Mouse (Mus musculus) heart, embryonic 12.5 days (tissue): ENCODE measurements at regions not wholly inside any gene's neighbourhood (a gene's known extent, or its start where the extent isn't known, plus 50 kb on each side); places are given as distances from the start of the nearest gene placed in this dataset.
A peak's percentile ranks its signal among the peaks of the same experiment; 100 is the strongest.

ENCODE experiments used
- ATAC-seq: fragments of 200-750 bp; cut with Nextera tagmentation; 2 replicates; pipeline ENCODE4 v1.8.0; 2017; ENCODE audit warnings: moderate TSS enrichment, moderate library complexity; ENCODE audit not compliant: insufficient number of reproducible peaks, low FRiP score
- H3K27ac ChIP-seq: fragments of 300-500 bp; sonication (generic); 2 replicates; pipeline ENCODE4 v1.5.1; 2016; ENCODE audit warnings: mild to moderate bottlenecking, moderate library complexity; ENCODE audit not compliant: poor library complexity, severe bottlenecking
- H3K27me3 ChIP-seq: fragments of 300-500 bp; sonication (generic); replicated peaks from 2 replicates; pipeline ENCODE4 v1.6.1; 2016; ENCODE audit warnings: mild to moderate bottlenecking, moderate library complexity
- H3K36me3 ChIP-seq: fragments of 300-500 bp; sonication (generic); 2 replicates; pipeline ENCODE4 v1.6.1; 2016; ENCODE audit warnings: mild to moderate bottlenecking, moderate library complexity
- H3K4me1 ChIP-seq: fragments of 300-500 bp; sonication (generic); replicated peaks from 2 replicates; pipeline ENCODE4 v1.6.1; 2016; ENCODE audit warnings: mild to moderate bottlenecking
- H3K4me2 ChIP-seq: fragments of 300-500 bp; sonication (generic); 2 replicates; pipeline ENCODE4 v1.6.1; 2016; ENCODE audit warnings: mild to moderate bottlenecking, moderate library complexity
- H3K4me3 ChIP-seq: fragments of 300-500 bp; sonication (generic); 2 replicates; pipeline ENCODE4 v1.5.1; 2016; ENCODE audit warnings: mild to moderate bottlenecking
- H3K9ac ChIP-seq: fragments of 300-500 bp; sonication (generic); 2 replicates; pipeline ENCODE4 v1.6.1; 2016; ENCODE audit warnings: mild to moderate bottlenecking, moderate library complexity
- H3K9me3 ChIP-seq: fragments of 300-500 bp; sonication (generic); replicated peaks from 2 replicates; pipeline ENCODE4 v1.6.1; 2016; ENCODE audit warnings: mild to moderate bottlenecking, moderate library complexity
- WGBS: fragments of 180-500 bp; shearing (Covaris S2); methylation state at CpG from one replicate; pipeline ENCODE4 v1.1.7; 2016; 5-methylcytosine and 5-hydroxymethylcytosine counted together

DNA sequence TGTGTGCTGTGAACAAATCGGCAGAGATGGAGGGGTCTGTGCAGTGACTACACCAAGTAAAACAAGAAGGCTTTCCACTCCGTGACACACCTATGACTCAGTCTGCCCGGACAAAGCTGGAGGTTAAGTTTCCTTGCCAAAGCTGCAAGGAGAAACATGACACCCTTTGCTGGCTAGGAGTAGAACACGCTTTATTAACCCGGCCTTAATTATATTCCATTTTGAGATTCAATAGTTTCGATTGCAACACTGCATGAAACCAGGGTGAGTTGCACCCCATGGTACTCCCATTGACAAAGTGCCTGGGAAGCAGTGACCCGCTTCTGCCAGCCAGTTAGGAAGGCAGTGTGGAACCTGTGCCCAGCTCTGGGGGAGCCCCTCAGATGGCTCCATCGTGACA is 256.2 kb upstream of the Gm26657 start:
- Histone ChIP-seq H3K27ac (no peak overlapping the region), H3K9me3 (no peaks in the 10 kb centered on the region), H3K4me2 (no peak overlapping the region), H3K27me3 (no peaks in the 10 kb centered on the region), H3K4me1 (no peaks in the 10 kb centered on the region), H3K36me3 (no peaks in the 10 kb centered on the region), H3K9ac (no peak overlapping the region), H3K4me3 (no peak overlapping the region)
- WGBS: 77% methylated on average over 8 of the region's 8 CpGs
- ATAC-seq: no peak

DNA sequence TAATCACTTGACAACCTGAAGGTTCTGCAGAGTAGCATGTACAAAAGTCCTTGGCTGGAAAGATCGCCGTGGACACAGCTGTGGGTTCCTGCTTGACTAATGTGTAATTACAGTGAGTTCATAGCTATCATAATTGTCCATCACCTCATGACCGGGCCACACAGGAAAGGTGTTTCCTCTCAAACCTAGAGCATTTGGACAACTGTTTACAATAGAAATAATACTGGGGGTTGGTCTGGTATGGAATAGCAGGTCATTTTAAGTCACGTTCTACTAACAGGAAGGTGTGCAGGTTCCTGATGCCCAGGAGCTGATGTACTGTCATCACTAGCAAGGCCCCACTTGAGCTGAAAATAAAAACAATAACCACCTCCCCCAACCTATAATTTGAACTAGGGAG is 283.1 kb upstream of the Gm26657 start:
- no peak overlapping the region for H3K4me2 ChIP-seq
- no peaks in the 10 kb centered on the region for H3K4me1 ChIP-seq
- H3K27ac ChIP-seq: no peak overlapping the region
- no peak for ATAC-seq
- no peak overlapping the region for H3K9ac ChIP-seq
- H3K27me3 ChIP-seq: no peaks in the 10 kb centered on the region
- H3K9me3 ChIP-seq: no peaks in the 10 kb centered on the region
- no peaks in the 10 kb centered on the region for H3K36me3 ChIP-seq
- WGBS: 77% methylated on average over 4 of the region's 4 CpGs
- no peak overlapping the region for H3K4me3 ChIP-seq

DNA sequence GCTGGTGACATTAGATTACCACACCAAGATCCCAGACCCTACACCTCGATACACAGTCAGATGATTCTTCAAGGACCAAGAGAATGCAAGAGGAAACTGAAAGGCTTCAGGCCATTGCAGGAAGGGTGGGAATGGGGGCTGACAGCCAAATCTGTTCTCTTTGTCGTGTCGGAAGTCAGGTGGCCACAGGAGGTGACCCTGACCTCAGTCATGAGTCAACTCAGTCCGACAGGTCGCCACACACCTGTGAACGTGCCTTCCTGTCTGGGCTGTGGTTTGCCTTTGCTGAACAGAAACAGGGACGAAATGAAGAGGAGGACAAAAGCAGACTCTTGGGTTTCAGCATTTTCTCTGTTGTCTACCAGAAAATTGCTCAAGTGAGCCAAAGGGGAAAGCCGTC is 318.3 kb upstream of the Gm26657 start:
- whole genome bisulfite sequencing: 70% methylated on average over 8 of the region's 8 CpGs
- H3K4me3 ChIP-seq: no peak overlapping the region
- H3K4me2 ChIP-seq: no peak overlapping the region
- no peaks in the 10 kb centered on the region for H3K36me3 ChIP-seq
- H3K27ac ChIP-seq: no peak overlapping the region
- H3K4me1 ChIP-seq: no peaks in the 10 kb centered on the region
- H3K9ac ChIP-seq: no peak overlapping the region
- no peaks in the 10 kb centered on the region for H3K27me3 ChIP-seq
- no peaks in the 10 kb centered on the region for H3K9me3 ChIP-seq
- no peak for ATAC-seq

DNA sequence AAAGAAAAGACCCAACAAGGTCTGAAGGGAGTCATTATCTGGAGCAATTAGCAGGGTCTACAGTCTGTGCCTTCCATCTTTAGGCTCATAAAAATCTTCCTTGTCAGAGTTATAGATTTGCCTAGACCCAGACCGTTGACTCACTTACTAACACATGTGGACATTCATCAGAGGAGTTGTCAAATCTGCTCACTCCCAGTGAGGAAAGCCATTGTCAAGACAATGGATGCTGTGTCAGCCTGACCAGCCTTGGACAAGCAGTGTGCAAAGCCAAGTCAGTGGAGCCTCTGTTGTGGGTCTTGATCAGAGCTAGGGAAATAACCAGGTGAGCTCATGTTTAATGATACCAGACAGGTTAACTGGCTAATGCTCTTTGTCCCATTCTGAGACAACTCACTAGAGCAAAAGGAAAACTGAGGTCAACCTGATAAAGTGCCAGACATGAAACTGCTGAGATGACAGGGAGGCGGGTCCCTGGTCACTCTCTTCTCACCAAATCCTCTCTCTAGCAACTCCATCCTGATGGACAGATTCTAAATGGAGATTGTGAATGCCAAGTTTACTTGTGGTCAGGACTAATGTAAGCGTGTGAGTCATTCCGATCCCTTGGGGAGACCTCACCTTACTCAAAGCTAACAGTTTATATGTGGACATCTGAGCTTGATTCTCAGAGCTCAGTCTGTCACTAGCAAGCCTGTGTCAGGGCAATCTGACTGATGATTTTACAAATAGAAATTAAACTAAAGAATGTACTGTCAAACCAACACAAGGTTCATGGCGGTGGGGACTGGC is 320.6 kb upstream of the Gm26657 start:
- no peaks in the 10 kb centered on the region for H3K4me1 ChIP-seq

DNA sequence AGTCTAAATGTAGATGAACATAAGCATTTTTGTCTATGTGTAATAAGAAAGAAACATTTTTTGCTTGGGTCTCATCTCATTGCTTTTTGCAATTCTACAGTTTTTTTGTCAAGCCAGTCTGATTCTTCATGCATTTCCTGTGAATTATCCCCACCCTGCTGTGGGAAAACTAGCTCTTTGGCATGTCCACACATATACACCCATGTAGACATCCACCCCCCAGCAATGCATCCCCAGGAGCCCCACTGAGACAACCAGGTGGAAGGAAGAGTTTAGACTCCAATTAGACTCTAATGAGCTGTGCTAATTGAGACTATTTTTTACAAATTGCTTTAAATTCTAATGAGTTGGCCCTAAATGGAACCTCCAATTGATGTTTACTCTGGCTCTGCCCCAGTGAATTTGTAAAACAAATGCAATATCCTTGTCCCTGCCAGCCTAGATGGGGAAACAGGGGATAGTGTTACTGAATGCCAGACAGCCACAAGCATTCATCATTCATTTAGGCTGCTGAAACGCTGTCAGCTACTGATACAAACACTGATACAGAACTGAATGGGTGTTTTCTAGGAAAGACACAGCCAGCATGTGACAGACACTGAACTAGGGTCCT is 328.7 kb upstream of the Gm26657 start:
- Histone ChIP-seq H3K27ac (no peak overlapping the region), H3K27me3 (no peaks in the 10 kb centered on the region), H3K4me1 (no peaks in the 10 kb centered on the region), H3K4me3 (no peak overlapping the region), H3K9ac (no peak overlapping the region), H3K9me3 (no peaks in the 10 kb centered on the region), H3K36me3 (no peaks in the 10 kb centered on the region), H3K4me2 (no peak overlapping the region)
- no peak for ATAC-seq
- WGBS: 29% methylated on average over 1 of the region's 1 CpGs

More for the DNA sequence above, 320.6 kb upstream of the Gm26657 start:
- no peak for ATAC-seq
- 76% methylated on average over 5 of the region's 5 CpGs for WGBS
- no peak overlapping the region for H3K27ac ChIP-seq
- H3K27me3 ChIP-seq: no peaks in the 10 kb centered on the region
- no peak overlapping the region for H3K4me3 ChIP-seq
- no peak overlapping the region for H3K9ac ChIP-seq
- no peaks in the 10 kb centered on the region for H3K9me3 ChIP-seq
- H3K4me2 ChIP-seq: no peak overlapping the region
- H3K36me3 ChIP-seq: no peaks in the 10 kb centered on the region

DNA sequence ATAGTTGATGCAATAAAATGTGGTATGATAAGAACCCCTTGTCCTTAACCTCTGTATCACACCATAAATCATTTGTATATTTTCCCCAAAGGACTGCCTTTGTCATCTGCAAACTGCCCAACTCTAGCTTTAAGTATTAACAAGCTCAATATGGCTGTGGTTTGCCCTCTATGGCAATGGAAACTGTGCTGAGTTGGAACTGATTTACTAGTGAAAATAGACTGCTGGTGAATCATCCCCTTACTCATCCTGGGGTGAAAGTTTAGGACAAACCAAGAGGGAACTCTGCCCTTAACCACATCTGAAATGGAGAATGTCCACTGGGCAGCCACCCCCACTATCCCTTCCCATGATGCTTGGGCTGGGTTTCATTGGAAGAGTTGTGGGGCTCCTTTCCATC is 346.1 kb upstream of the Gm26657 start:
- no peak overlapping the region for H3K27ac ChIP-seq
- no peak overlapping the region for H3K4me3 ChIP-seq
- H3K9me3 ChIP-seq: no peaks in the 10 kb centered on the region
- H3K9ac ChIP-seq: no peak overlapping the region
- no peaks in the 10 kb centered on the region for H3K27me3 ChIP-seq
- no peaks in the 10 kb centered on the region for H3K36me3 ChIP-seq
- H3K4me1 ChIP-seq: no peaks in the 10 kb centered on the region
- H3K4me2 ChIP-seq: no peak overlapping the region
- no peak for ATAC-seq

DNA sequence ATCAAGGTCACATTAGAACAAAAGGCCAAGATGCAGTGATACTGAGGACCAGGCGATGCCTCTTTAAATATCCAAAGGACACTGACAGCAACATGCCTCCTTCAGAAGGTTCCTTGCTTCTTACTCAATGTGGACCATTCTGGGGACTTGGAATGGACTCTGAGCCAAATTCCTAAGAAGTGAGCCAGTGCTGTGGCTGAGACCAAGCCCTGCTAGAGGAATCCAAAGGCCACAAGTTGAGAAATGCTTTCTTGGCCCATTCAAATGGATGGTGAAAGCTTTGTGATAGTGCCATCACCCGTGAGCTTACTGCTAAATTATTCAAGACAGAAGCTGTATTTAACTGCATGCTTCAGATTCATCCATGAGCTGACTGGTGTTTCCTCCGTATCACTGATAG is 352.8 kb upstream of the Gm26657 start:
- Histone ChIP-seq H3K9me3 (no peaks in the 10 kb centered on the region), H3K9ac (no peak overlapping the region), H3K4me3 (no peak overlapping the region), H3K4me1 (no peaks in the 10 kb centered on the region), H3K27me3 (no peaks in the 10 kb centered on the region), H3K36me3 (no peaks in the 10 kb centered on the region), H3K4me2 (no peak overlapping the region), H3K27ac (no peak overlapping the region)
- WGBS: 58% methylated on average over 3 of the region's 3 CpGs
- no peak for ATAC-seq

DNA sequence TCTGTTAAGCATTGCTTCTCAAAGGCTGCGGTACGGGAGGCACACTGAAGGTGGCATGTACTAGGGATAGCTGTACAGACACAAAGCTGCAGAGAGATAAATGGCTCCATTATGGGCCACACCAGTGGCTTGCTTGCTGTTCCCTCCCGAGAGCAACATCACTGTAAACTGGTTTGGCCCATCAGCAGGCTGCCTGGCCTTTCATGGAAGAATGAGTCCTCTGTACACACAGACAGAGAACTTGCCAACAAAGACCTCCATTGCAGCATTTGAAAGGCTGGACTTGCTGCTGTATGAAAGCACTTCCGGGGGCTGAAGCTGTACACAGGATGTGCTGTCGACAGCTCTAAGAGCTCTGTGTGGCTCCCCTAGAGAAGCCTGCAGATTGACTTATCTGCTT is 364.1 kb upstream of the Gm26657 start:
- peak overlapping the region; percentile 23; the same call in 1 of the 2 replicates for H3K4me2 ChIP-seq
- ATAC-seq: no peak
- WGBS: 18% methylated on average over 5 of the region's 5 CpGs
- no peak overlapping the region for H3K9ac ChIP-seq
- H3K4me3 ChIP-seq: no peak overlapping the region
- no peaks in the 10 kb centered on the region for H3K36me3 ChIP-seq
- H3K4me1 ChIP-seq: peaks cover 9% of the 10 kb centered on the region; the same call in 1 of the 2 replicates
- H3K27ac ChIP-seq: no peak overlapping the region
- H3K27me3 ChIP-seq: 0 out of 2 replicates have a peak, but pooled peaks cover 5% of the 10 kb centered on the region
- no peaks in the 10 kb centered on the region for H3K9me3 ChIP-seq

DNA sequence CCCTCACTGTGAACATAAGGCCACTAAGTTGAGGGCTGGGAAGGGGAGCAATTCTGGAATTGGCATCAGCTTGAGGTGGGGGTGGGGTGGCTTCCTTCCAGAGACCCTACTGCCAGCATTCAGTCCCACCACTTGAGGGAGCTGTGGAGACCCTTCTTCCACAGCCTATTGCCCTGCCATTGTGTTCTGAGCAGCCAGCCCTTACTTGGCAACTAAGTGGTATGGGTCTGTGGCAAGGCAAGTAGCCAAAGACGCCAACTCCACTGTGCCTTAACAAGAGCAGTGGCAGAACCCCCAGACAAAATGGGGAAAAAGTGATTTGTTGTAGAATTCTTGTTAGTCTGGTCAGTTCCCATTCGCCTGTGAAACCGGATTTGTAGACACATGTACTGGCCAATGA is 365.4 kb upstream of the Gm26657 start:
- Histone ChIP-seq H3K27ac (no peak overlapping the region), H3K4me2 (no peak overlapping the region), H3K27me3 (0 out of 2 replicates have a peak, but pooled peaks cover 5% of the 10 kb centered on the region), H3K9me3 (no peaks in the 10 kb centered on the region), H3K4me3 (no peak overlapping the region), H3K36me3 (no peaks in the 10 kb centered on the region), H3K9ac (no peak overlapping the region), H3K4me1 (peaks cover 9% of the 10 kb centered on the region; the same call in 1 of the 2 replicates)
- WGBS: 82% methylated on average over 3 of the region's 3 CpGs
- ATAC-seq: no peak

DNA sequence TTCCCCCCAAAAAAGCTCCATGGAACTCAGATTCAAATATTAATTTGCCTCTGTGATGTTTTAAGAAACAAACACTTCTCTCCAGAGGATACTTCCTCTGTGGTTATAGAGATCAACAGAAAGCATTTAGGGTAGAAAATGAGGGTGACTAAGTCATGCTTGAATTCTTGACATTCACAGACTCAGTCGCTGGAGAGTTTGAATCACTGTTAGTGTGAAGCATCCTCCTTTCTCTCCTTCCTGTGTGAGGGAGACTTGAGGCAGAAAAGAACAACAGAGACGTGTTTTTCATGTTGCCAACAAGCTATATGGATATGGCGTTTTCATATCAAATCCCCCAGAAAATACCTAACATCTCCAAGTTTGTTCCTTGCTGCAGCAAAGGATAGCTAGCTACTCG is 366.1 kb upstream of the Gm26657 start:
- Histone ChIP-seq H3K36me3 (no peaks in the 10 kb centered on the region), H3K9ac (no peak overlapping the region), H3K4me3 (no peak overlapping the region), H3K27ac (no peak overlapping the region), H3K4me1 (peaks cover 9% of the 10 kb centered on the region; the same call in 1 of the 2 replicates), H3K4me2 (no peak overlapping the region), H3K27me3 (no peaks in the 10 kb centered on the region), H3K9me3 (no peaks in the 10 kb centered on the region)
- no peak for ATAC-seq
- 83% methylated on average over 4 of the region's 4 CpGs for WGBS

DNA sequence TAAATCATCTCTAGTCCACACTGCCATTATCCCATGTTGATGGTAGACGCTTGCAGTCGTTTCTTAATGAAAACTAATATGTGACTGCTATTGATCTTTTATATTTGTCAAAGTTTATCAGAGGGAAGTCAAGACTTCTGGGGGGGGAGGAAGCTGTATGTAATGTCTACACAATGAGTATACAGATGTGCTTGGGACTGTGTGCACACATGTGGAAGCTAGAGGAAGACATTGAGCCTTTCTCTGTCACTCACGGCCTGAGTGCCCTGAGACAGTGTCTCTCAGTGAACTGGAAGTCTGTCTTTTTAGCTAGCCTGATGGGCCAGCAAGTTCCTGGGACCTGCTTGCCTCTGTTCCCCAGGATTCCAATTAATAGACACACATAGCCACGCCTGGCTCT is 366.7 kb upstream of the Gm26657 start:
- no peak overlapping the region for H3K27ac ChIP-seq
- H3K27me3 ChIP-seq: no peaks in the 10 kb centered on the region
- no peak overlapping the region for H3K4me3 ChIP-seq
- H3K4me1 ChIP-seq: peaks cover 9% of the 10 kb centered on the region; the same call in 1 of the 2 replicates
- no peak overlapping the region for H3K9ac ChIP-seq
- WGBS: 77% methylated on average over 4 of the region's 4 CpGs
- H3K36me3 ChIP-seq: no peaks in the 10 kb centered on the region
- ATAC-seq: no peak
- no peak overlapping the region for H3K4me2 ChIP-seq
- no peaks in the 10 kb centered on the region for H3K9me3 ChIP-seq
